Mouse (Mus musculus) CH12F3 (cell line): ENCODE measurements around the gene Zfp72.

ENCODE experiments used
- in situ Hi-C: fragments of 300-500 bp; cut with MboI; formaldehyde crosslinking; loops from 2 replicates; pipeline ENCODE4 v1.14.3; 2020; ENCODE audit warnings: low sequenced_read_pairs

The Zfp72 gene

DNA sequence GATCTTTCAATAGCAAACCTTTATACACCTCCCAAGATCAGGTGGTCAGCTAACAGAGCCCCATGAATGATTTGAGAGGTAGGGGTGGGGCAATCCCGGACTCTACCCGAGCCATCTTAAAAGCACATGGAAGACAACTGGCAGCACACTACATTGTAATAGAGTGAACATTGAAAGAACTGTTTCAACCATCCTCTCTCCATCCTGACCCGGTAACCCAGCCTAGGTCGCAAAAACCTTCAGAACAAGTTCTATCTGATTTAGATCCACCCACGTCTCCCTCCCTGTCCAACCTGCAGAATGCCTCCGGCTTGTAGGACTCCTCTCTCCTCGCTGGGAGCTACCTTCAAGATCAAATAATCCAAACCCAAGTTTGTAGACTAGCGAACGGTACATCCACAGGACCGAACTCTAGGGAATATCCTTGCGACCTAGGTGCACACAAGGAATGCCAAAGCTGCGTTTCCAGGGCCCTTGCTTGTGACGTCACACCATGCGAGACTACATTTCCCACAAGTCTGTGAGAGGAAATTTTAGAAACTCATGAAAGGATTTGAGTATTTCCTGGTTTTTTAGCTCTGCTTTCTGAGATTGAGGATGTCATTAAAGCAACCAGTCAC lies at the start of gene Zfp72:
Gene Zfp72 (minus strand): TSS at position 466 of the 620 bp plus-strand sequence.
- in situ Hi-C loops, result no loop called here

DNA sequence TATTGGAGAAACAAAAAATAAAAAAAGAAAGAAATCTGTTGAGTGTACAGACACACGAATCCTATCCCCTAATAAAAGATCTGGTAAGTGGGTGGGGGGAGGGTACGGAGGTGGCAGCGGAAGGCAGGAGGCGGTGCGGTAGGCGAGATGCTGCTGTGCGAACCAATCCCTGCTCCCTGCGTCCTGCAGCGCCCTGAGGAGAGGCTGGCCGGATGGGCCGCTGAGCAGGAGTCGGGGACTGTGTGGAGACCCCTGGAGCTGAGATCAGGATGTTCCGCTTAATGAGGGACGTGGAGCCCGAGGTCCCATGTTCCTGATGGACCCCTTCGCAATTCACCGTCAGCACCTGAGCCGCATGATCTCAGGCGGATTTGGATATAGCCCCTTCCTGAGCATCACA lies 49.3 kb upstream of the Zfp72 start:
- in situ Hi-C loops, result no loop called here

DNA sequence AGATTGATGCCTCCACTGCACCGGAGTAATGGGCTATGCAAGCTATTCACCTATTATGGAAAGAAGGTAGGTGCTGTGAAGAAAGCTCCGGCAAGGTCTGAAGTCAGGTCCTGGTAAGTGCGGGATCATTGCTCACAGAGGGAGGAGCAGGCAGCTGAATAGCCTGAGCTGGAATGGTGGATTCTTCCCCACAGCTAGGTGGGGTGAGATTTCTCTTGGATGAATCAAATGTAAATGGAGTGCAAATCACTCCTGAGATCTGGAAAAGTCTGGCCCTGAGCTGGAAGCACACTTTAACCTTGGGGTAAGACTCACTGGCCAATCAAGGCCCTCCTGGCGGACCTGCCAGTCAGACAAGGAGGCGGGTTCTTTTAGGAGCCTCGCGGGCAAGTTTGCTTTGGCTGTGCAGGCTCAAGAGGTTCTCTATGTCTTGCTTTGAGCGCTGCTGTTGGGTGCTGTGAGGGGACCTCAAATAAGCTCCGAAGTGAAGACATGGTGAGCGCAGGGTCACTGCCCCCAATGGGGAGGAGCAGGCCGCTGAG lies 8.7 kb upstream of the Zfp72 start, which contains the start of gene Ftl1-ps1:
Gene Ftl1-ps1 (plus strand): TSS at position 397 of the 542 bp plus-strand sequence.
- in situ Hi-C loops, result no loop called here

DNA sequence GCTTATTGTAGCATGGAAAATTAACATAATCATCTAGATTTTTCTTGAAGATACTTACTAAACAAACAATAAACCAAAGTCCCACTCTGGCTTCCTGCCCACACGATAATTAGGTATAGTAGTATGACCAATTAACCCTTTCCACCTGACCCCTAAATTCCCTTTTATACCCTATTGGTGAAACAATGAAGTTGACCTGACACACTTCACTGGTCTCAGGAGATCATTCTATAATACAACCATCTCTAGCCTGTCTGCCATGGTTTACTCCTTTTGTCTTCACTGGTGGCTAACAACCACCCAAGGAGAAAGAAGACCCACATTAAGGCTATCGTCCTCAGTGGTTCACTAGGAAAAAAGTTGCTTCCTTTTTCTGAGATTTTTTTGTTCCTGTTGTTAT lies 520 bp upstream of the Zfp72 start:
- in situ Hi-C loops, result no loop called here

DNA sequence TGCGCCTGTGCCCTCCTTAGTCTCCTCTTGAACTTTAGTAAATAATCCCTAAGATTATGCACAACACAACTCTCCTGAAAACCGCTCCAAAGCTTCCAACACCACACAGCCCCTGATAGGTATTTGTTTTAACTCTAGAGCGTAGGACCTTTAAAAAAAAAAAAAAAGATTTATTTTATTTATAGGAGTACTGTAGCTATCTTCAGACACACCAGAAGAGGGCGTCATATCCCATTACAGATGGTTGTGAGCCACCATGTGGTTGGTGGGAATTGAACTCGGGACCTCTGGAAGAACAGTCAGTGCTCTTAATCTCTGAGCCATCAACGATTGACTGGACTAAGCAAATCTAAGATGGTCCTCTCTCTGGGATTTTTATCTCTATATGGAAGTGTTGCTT lies 906 bp downstream of the Zfp72 start:
- in situ Hi-C loops, result no loop called here

DNA sequence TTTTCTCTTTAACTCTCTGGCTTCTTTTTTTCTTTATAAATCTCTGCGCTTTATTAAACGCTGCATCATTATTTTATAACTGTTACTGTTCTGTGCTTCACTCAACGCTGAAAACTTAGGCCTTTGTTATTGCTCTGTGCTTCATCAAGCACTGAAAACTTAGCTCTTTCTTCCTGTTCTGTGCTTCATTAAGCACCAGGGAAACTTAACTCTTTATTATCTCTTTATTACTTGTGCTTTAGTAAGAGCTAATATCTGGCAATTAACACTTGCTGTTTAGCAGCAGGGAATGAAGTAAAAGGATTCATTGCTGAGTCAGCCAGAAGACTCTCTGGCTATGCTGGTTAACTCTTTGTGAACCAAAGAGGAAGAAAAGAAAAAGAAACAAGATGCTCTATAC lies 8.3 kb downstream of the Zfp72 start:
- in situ Hi-C loops, result no loop called here

DNA sequence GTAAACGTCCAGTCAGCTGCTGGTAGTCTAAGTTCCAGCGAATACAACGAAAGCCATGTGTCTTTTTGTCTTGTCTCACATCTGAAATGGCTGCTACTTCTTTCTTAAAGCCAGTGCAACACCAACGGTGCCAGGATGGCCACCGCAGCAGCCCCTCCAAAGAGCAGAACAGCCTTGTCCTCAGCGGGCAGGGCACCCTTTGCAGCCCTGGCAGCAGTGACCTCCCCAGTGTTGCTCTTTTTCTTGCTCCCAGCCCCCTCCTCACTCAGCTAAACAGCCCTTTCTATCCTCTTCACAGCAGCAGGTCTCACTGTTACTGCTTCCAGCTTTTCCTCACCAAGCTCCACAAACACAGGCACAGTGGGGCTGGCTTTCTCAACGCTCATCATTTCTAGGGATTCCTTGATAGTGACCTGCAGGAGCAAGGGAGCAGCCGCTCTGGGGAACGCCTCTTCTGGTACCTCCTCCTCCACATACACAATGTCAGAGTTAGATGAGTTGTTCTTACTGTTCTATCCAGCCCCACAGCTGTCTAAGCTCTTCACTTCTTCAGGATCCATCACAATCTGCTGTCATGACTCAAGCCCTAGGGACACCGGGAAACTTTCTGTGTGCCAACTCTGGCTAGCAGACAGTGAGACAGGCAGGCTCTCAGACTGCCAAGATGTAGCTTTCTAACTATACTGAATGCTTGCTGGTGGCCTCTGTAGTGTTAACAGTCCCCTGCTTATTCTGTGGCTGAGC lies 8.9 kb downstream of the Zfp72 start:
- in situ Hi-C loops, result no loop called here

DNA sequence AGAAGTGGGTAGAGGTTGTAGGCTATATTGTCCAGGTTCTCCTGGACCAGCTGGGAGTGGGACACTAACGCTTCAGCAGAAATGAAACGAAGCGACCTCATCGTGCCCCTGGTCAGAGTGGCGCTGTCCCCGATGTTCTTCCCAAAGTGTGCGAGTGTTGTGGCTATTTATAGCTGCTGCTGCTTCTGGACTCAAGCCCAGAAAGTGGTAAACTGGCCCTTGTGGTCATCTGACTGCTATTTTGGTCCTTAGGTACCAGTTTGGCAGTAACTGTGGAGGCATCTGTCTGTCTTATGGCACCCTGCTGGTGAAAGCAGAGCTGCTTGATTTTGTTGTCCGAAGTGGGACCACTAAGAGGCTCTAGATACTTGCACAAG lies 26.8 kb downstream of the Zfp72 start, which contains the start of gene Lrrc14b:
Gene Lrrc14b (minus strand): TSS at position 147 of the 377 bp plus-strand sequence.
- in situ Hi-C loops, result no loop called here

DNA sequence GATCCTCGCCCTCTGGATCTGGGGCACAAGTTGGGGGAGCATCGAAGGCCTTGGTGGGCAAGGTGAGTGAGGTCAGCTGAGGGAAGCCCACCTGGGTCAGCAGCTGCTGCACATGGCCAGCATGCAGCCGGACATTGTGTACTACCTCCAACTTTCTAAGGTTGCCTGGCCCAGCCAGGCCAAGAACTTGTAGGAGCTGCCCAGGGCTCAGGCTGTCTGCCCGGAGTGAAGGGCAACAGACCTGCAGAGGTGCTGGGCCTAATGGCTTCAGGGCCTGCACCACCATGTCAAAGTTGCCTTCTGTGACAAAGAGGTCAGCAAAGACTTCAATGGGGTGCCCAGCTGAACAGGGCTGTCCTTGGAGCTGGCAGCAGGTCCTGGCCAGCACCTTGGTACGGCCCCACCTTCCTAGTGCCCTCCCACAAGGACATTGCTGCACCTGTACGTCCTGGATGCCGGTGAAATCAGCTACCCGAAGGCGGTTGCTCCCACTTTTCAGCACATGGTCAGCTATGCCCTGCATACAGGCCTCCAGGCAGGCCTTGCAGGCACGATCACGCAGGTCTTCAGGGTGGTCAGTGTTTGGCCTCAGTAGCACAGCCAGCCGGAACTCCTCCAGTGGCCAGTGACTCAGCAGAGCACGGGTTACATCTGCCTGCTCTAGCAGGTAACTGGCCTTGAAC lies 27.3 kb downstream of the Zfp72 start:
- in situ Hi-C loops, result no loop called here

DNA sequence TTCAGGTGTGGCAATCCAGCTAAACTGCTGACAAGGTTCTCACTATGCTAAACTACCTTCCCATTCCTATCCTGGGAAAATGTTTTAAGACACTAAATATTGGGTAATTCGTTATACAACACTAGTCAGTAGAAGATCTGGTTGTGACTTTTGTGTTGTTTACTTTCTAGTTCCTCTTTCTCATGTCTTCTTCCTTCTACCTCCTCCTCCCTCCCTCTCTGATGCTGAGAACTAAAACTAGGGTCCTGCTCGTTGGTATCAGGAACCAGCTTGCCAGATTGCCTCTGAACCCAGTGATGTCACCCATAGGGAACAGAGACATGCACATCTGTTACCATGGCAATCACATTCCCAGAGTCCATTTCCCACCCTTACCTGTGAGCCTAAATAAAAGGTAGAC lies 28.4 kb downstream of the Zfp72 start:
- in situ Hi-C loops, result no loop called here

DNA sequence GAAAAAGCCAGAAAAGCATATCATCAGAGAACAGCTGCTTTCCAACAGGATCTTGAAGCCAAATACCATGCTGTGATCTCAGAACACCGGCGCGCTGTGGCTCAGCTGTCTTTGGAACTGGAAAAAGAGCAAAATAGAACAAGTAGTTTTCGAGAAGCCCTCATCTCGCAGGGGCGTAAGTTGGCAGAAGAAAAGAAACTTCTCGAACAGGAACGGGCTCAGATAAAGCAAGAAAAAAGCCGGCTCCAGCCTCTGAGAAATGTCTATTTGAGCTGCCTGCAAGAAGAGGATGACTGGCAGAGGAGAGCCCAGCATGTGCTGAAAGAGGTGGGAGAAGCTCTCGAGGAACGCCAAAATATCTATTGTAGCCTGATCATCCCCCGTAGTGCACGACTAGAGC lies 34.1 kb downstream of the Zfp72 start:
- in situ Hi-C loops, result no loop called here

DNA sequence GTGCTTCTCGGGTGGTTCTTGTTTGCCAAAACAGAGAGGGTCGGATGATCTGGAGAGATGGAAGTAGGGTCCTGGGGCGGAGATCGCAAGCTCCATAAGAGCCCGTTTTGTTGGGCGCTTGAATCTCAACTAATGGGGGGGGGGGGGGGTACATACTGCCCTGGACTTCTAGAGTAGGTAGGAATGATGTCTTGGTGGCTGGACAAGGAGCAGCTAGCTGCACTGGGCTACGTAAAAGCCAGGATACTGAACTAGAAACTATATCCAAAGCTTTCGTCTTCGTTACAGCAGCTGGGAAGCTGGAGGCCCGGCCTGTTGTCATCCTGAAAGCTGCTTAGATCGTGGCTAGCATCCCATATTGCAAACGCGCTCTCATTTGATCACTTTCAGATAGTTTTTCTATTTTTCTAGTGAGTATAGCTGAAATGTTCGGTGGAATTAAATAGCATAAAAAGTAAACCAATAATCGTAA lies 40.2 kb downstream of the Zfp72 start:
- in situ Hi-C loops, result no loop called here

DNA sequence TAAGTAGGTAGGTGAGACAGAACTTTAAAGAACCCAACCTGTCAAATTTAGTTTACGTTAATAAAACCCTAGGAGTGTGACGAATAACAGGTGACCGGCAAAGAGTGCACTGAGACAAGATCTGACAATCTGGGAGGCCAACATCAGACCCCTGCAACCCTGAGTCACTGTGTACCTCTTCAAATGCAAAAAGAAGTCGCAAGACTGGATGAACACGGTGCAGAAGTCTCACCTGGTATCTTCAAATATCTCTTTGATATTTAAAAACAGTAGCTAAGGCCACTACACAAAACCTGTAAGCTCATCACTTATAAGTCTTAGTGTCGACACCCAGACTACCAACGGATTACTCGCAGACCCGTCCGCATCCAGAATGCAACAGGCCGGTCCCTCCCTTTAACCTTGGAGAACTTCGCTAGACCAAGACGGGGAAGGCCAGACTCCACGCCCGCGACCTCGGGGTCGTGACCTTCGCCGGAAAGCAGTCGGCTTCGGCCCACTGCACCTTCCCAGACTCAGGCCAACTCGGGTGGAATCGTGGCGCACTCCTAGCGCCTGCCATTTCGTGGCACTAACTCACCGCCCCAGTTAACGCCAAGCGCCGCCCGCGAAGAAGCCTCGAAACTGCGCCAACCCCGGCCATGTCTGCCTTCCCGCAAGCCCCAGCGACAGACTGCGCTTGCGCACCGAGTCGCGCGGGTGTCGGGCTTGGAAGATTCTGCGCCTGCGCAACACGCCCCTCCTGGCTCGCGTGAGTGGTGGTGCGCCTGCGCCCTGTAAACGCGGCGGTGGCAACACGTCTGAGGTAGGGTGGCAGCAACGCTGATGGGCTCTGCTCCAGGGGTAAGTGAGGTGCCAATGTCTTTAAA lies 40.8 kb downstream of the Zfp72 start, which contains the start of the genes Sdha and Ccdc127:
Gene Sdha (minus strand): TSS at position 715 of the 869 bp plus-strand sequence.
Gene Ccdc127 (plus strand): TSS at position 744 of the 869 bp plus-strand sequence.
- in situ Hi-C loops, result loop anchor here (25.0 kb wide), 1 partner anchor 163 kb away; no protein-coding TSS in a partner anchor

DNA sequence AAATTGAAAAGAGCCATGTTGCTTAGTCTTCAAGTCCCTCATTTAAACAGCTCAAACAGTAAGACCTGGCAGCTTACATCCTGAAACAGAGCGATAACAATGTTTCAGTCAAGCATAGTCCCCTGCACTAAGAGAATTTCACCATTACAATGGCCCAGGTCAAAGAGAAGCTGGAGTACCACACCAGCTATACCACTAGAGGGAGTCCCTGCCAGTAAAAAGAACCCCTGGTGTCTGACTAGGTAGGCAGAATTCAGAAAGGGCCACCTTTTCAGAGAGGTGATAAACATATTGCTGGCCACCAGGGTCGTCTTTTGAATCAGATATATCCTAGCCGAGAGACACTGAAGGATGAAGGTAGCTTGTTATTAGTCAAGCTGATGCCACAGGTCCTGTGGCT lies 49.6 kb downstream of the Zfp72 start:
- in situ Hi-C loops, result loop anchor here (25.0 kb wide), 1 partner anchor 171 kb away; no protein-coding TSS in a partner anchor

DNA sequence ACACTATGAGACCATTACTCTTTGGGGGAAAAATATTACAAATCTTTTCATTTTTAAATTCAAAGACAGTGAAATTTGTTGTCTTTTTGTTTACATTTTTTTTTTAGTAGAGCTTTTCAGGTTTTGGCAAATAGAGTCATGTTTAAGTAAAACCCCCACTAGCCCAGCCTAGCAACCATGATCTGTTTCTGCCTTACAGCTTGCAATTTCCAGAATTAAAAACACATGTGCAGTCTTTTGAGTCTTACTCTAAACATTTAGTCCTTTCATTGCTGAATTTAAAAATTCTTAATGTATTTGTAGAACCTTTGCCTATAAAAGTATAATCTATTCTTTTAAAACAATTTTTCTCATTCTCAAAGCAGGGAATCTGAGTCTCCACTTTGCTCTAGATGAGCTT lies 61.3 kb downstream of the Zfp72 start:
- in situ Hi-C loops, result loop anchor here (25.0 kb wide), 1 partner anchor 183 kb away; no protein-coding TSS in a partner anchor
